Mouse (Mus musculus) heart, postnatal 0 days (tissue): Measurements from ENCODE around the gene March10. TPM values are rescaled to one million over a fixed set of nuclear protein-coding genes. Genes with fewer than 3 reads are reported as not detected.

Experiments used
- ATAC-seq: fragments of 200-750 bp; cut with Nextera tagmentation; 2 replicates; pipeline ENCODE4 v1.8.0; 2017; ENCODE audit warnings: low read depth, moderate number of reproducible peaks, moderate library complexity; ENCODE audit not compliant: insufficient read depth
- DNase-seq: peaks from one replicate; pipeline ENCODE4 v3.0.0-alpha.2; 2016; ENCODE audit warnings: low spot score
- H3K27ac ChIP-seq: fragments of 300-500 bp; sonication (generic); 2 replicates; pipeline ENCODE4 v1.5.1; 2014; ENCODE audit warnings: low read depth, mild to moderate bottlenecking
- H3K27me3 ChIP-seq: fragments of 300-500 bp; sonication (generic); 2 replicates; pipeline ENCODE4 v1.6.1; 2014; ENCODE audit warnings: low read length, mixed read lengths; ENCODE audit not compliant: control insufficient read depth, insufficient read depth
- H3K36me3 ChIP-seq: fragments of 300-500 bp; sonication (generic); replicated peaks from 2 replicates; pipeline ENCODE4 v1.6.1; 2014; ENCODE audit warnings: low read length, mixed read lengths; ENCODE audit not compliant: control insufficient read depth, insufficient read depth
- H3K4me1 ChIP-seq: fragments of 300-500 bp; sonication (generic); 2 replicates; pipeline ENCODE4 v1.6.1; 2014; ENCODE audit warnings: antibody characterized with exemption; ENCODE audit not compliant: control insufficient read depth, insufficient read depth
- H3K4me2 ChIP-seq: fragments of 300-500 bp; sonication (generic); 2 replicates; pipeline ENCODE4 v1.6.1; 2014; ENCODE audit warnings: low read depth, mild to moderate bottlenecking, low read length, moderate library complexity
- H3K4me3 ChIP-seq: fragments of 300-500 bp; sonication (generic); 2 replicates; pipeline ENCODE4 v1.5.1; 2014; ENCODE audit warnings: low read depth, low read length
- H3K9ac ChIP-seq: fragments of 300-500 bp; sonication (generic); replicated peaks from 2 replicates; pipeline ENCODE4 v1.6.1; 2014; ENCODE audit warnings: low read depth, low read length, mixed read lengths
- H3K9me3 ChIP-seq: fragments of 300-500 bp; sonication (generic); replicated peaks from 2 replicates; pipeline ENCODE4 v1.6.1; 2016; ENCODE audit warnings: low read length; ENCODE audit not compliant: control insufficient read depth
- CTCF ChIP-seq: IDR thresholded peaks from 2 replicates; pipeline ENCODE4 v1.5.1; 2016; ENCODE audit warnings: antibody characterized with exemption, control low read depth, low read depth
- EP300 ChIP-seq: IDR thresholded peaks from 2 replicates; pipeline ENCODE4 v1.6.1; 2016; ENCODE audit warnings: antibody characterized with exemption, low read depth
- WGBS: fragments of 180-500 bp; shearing (Covaris S2); extraction: QIAGEN DNeasy Blood & Tissue Kit; methylation state at CpG from one replicate; pipeline ENCODE4 v1.1.7; 2014; 5-methylcytosine and 5-hydroxymethylcytosine counted together
- polyA plus RNA-seq: library from polyadenylated mRNA; unstranded; fragments of >200 nt; fragmentation: Nextera tagmentation; extraction: Ambion mirVana; gene quantifications from 2 replicates; pipeline ENCODE4 v1.2.1, GENCODE M21; 2015
- total RNA-seq: library from RNA; depleted of rRNA; stranded (reverse); fragments of >200 nt; gene quantifications from 2 replicates; pipeline ENCODE4 v1.2.3, GENCODE M21; 2014; ENCODE audit warnings: low replicate concordance

March10 gene
- total and polyA plus RNA-seq, 2 experiments from 2014 or later: not detected

GRCm38 (mm10) chr11:105362946-105363597, 93.5 kb downstream of the March10 start:
- 2% methylated on average over 40 of the region's 40 CpGs for WGBS
- no peaks in the 10 kb centered on the region for H3K27me3 ChIP-seq
- H3K27ac ChIP-seq: peak overlapping the region; percentile 50; the same call in 1 of the 2 replicates
- H3K9ac ChIP-seq: peak overlapping the region; percentile 37; the same call in 1 of the 2 replicates
- ATAC-seq (peak; percentile 79), DNase-seq (no peak)
- no peaks in the 10 kb centered on the region for H3K36me3 ChIP-seq
- peak overlapping the region; percentile 51 for H3K4me3 ChIP-seq
- TF ChIP-seq CTCF (peak; percentile 67), EP300 (no peak)
- H3K4me1 ChIP-seq: peaks cover 19% of the 10 kb centered on the region
- H3K4me2 ChIP-seq: peak overlapping the region; percentile 67
- H3K9me3 ChIP-seq: no peaks in the 10 kb centered on the region

- TF ChIP-seq EP300 (no peak), CTCF (no peak)
- Histone ChIP-seq H3K27ac (no peak overlapping the region), H3K4me1 (peaks cover 19% of the 10 kb centered on the region), H3K9me3 (no peaks in the 10 kb centered on the region), H3K4me3 (no peak overlapping the region), H3K36me3 (no peaks in the 10 kb centered on the region), H3K27me3 (no peaks in the 10 kb centered on the region), H3K9ac (no peak overlapping the region), H3K4me2 (no peak overlapping the region)
- WGBS: 61% methylated on average over 4 of the region's 4 CpGs
- DNase-seq (no peak), ATAC-seq (no peak; the same call in 1 of the 2 replicates)
Observed at GRCm38 (mm10) chr11:105362041-105362765, 94.3 kb downstream of the March10 start.

GRCm38 (mm10) chr11:105356301-105356700, 100.2 kb downstream of the March10 start:
- no peak for ATAC-seq
- TF ChIP-seq EP300 (no peak), CTCF (no peak)
- Histone ChIP-seq H3K4me3 (no peak overlapping the region), H3K27ac (peak overlapping the region; percentile 38), H3K9me3 (no peaks in the 10 kb centered on the region), H3K9ac (no peak overlapping the region), H3K4me2 (no peak overlapping the region), H3K36me3 (no peaks in the 10 kb centered on the region), H3K4me1 (peaks cover 23% of the 10 kb centered on the region), H3K27me3 (no peaks in the 10 kb centered on the region)
- no peak for DNase-seq
- 45% methylated on average over 7 of the region's 7 CpGs for WGBS

- no peak overlapping the region for H3K9ac ChIP-seq
- no peaks in the 10 kb centered on the region for H3K27me3 ChIP-seq
- H3K27ac ChIP-seq: no peak overlapping the region
- no peaks in the 10 kb centered on the region for H3K36me3 ChIP-seq
- ATAC-seq (no peak), DNase-seq (no peak)
- 88% methylated on average over 4 of the region's 4 CpGs for WGBS
- peaks cover 23% of the 10 kb centered on the region for H3K4me1 ChIP-seq
- H3K4me2 ChIP-seq: no peak overlapping the region
- TF ChIP-seq CTCF: no peak
- no peak for TF ChIP-seq EP300
- H3K9me3 ChIP-seq: no peaks in the 10 kb centered on the region
- H3K4me3 ChIP-seq: no peak overlapping the region
Observed at GRCm38 (mm10) chr11:105353891-105354280, 102.6 kb downstream of the March10 start.

DNA sequence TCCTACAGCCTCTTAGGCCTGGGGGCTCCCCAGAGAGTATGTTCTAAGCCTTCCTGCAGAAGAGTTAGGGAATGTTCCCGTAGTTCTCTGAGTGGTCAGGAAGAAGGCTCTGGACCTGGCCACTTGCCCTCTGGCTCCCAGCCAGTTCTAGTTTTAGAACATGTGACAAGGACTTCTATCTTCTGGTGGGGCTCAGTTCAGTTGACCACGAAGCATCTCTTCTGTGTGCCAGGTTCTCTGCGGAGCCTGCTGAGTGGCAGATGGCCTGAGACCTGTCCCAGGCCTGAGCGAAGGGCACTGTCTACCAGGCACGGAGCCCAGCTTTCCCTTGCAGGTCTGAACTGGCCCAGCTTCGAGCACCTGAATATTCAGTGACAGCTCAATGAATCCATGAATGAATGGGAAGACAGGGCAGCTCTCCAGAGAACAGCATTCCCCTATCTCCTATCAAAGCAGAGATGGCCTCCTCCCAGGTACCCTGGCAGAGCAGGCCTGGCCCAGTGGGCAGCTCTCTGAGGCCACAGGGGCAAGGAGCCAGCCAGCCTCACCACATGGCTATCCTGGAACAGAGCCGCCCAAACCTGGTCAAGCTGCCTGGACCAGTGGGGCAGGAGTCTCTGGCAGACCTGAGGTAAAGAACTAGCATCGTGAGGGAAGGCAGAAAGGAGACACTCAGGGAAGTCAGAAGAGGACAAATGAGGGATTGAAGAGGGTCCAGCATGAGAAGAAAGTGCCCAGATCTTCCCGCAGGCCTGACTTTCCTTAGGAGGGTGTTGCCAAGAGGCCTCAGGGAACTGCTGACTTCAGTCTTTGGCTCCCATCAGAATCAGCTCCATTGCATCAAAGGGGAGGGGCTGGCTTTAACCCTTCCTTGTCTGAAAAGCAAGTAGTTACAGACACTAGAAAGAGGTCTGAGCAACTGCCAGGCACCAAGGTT, 103.3 kb downstream of the March10 start:
- ATAC-seq: peak; percentile 65
- peak; percentile 87 for DNase-seq
- WGBS: 18% methylated on average over 9 of the region's 9 CpGs
- Histone ChIP-seq H3K27me3 (no peaks in the 10 kb centered on the region), H3K9ac (no peak overlapping the region), H3K27ac (peak overlapping the region; percentile 32; the same call in 1 of the 2 replicates), H3K4me3 (no peak overlapping the region), H3K36me3 (no peaks in the 10 kb centered on the region), H3K4me2 (no peak overlapping the region), H3K9me3 (no peaks in the 10 kb centered on the region), H3K4me1 (peaks cover 23% of the 10 kb centered on the region)
- no peak for TF ChIP-seq EP300
- no peak for TF ChIP-seq CTCF
